Mouse (Mus musculus) heart, embryonic 13.5 days (tissue): ENCODE data around the gene Usf3. TPM values are rescaled to one million over a fixed set of nuclear protein-coding genes. Genes with fewer than 3 reads are reported as not detected.

Experiments
- ATAC-seq: fragments of 200-750 bp; cut with Nextera tagmentation; 2 replicates; pipeline ENCODE4 v1.8.0; 2017; ENCODE audit warnings: moderate TSS enrichment; ENCODE audit not compliant: insufficient number of reproducible peaks, low FRiP score, low TSS enrichment; ENCODE audit errors: extremely low read depth
- H3K27ac ChIP-seq: fragments of 300-500 bp; sonication (generic); replicated peaks from 2 replicates; pipeline ENCODE4 v1.5.1; 2015; ENCODE audit warnings: moderate library complexity, mild to moderate bottlenecking, inconsistent platforms
- H3K27me3 ChIP-seq: fragments of 300-500 bp; sonication (generic); replicated peaks from 2 replicates; pipeline ENCODE4 v1.6.1; 2015; ENCODE audit warnings: mild to moderate bottlenecking, inconsistent platforms
- H3K36me3 ChIP-seq: fragments of 300-500 bp; sonication (generic); 2 replicates; pipeline ENCODE4 v1.6.1; 2015; ENCODE audit warnings: mild to moderate bottlenecking, inconsistent platforms
- H3K4me1 ChIP-seq: fragments of 300-500 bp; sonication (generic); 2 replicates; pipeline ENCODE4 v1.6.1; 2015; ENCODE audit warnings: inconsistent platforms
- H3K4me2 ChIP-seq: fragments of 300-500 bp; sonication (generic); 2 replicates; pipeline ENCODE4 v1.6.1; 2015; ENCODE audit warnings: inconsistent platforms, mild to moderate bottlenecking, moderate library complexity
- H3K4me3 ChIP-seq: fragments of 300-500 bp; sonication (generic); 2 replicates; pipeline ENCODE4 v1.5.1; 2015; ENCODE audit warnings: moderate library complexity, mild to moderate bottlenecking, inconsistent platforms
- H3K9ac ChIP-seq: fragments of 300-500 bp; sonication (generic); 2 replicates; pipeline ENCODE4 v1.6.1; 2015; ENCODE audit warnings: inconsistent platforms, mild to moderate bottlenecking, moderate library complexity
- H3K9me3 ChIP-seq: fragments of 300-500 bp; sonication (generic); 2 replicates; pipeline ENCODE4 v1.6.1; 2016; ENCODE audit warnings: inconsistent platforms
- WGBS: fragments of 180-500 bp; shearing (Covaris S2); methylation state at CpG from one replicate; pipeline ENCODE4 v1.1.7; 2015; ENCODE audit warnings: mixed read lengths; 5-methylcytosine and 5-hydroxymethylcytosine counted together
- polyA plus RNA-seq: library from polyadenylated mRNA; unstranded; fragments of >200 nt; fragmentation: Nextera tagmentation; extraction: Ambion mirVana; gene quantifications from 2 replicates; pipeline ENCODE4 v1.2.1, GENCODE M21; 2015

Usf3 gene
- polyA plus RNA-seq, result 1.8 and 1.9 TPM in 2 replicates

GRCm38 (mm10) chr16:44173155-44173941, at the start of gene Usf3:
Usf3 (plus strand) TSS chr16:44173246.
- Histone ChIP-seq H3K4me1 (peaks cover 28% of the 10 kb centered on the region), H3K9me3 (no peaks in the 10 kb centered on the region), H3K27ac (peak within 1 kb of the TSS; percentile 99), H3K4me2 (peak within 1 kb of the TSS; percentile 77), H3K9ac (peak within 1 kb of the TSS; percentile 98), H3K4me3 (peak within 1 kb of the TSS; percentile 86), H3K27me3 (no peaks in the 10 kb centered on the region), H3K36me3 (0 out of 2 replicates have a peak, but pooled peaks cover 1% of the 10 kb centered on the region)
- under 1% methylated on average over 60 of the region's 77 CpGs for WGBS
- ATAC-seq, result peak; percentile 74

GRCm38 (mm10) chr16:44123786-44124185, 49.3 kb upstream of the Usf3 start:
- ATAC-seq, result no peak
- Histone ChIP-seq H3K9ac (no peak overlapping the region), H3K36me3 (no peaks in the 10 kb centered on the region), H3K4me3 (no peak overlapping the region), H3K27me3 (no peaks in the 10 kb centered on the region), H3K27ac (no peak overlapping the region), H3K4me2 (no peak overlapping the region), H3K9me3 (no peaks in the 10 kb centered on the region), H3K4me1 (peaks cover 19% of the 10 kb centered on the region)
- WGBS, result 66% methylated on average over 2 of the region's 2 CpGs

- Histone ChIP-seq H3K4me3 (no peak overlapping the region), H3K4me2 (no peak overlapping the region), H3K9me3 (no peaks in the 10 kb centered on the region), H3K27ac (no peak overlapping the region), H3K27me3 (no peaks in the 10 kb centered on the region), H3K36me3 (no peaks in the 10 kb centered on the region), H3K9ac (no peak overlapping the region), H3K4me1 (peaks cover 19% of the 10 kb centered on the region)
- 70% methylated on average over 1 of the region's 1 CpGs for WGBS
- ATAC-seq, result no peak
These were observed 48.3 kb upstream of the Usf3 start for GRCm38 (mm10) chr16:44124713-44125112.

GRCm38 (mm10) chr16:44125436-44125835, 47.6 kb upstream of the Usf3 start:
- WGBS, result 80% methylated on average over 2 of the region's 2 CpGs
- Histone ChIP-seq H3K4me3 (no peak overlapping the region), H3K4me1 (peaks cover 19% of the 10 kb centered on the region), H3K27ac (no peak overlapping the region), H3K4me2 (no peak overlapping the region), H3K9ac (no peak overlapping the region), H3K27me3 (no peaks in the 10 kb centered on the region), H3K9me3 (no peaks in the 10 kb centered on the region), H3K36me3 (no peaks in the 10 kb centered on the region)
- ATAC-seq, result no peak

- Histone ChIP-seq H3K4me1 (peaks cover 19% of the 10 kb centered on the region), H3K36me3 (no peaks in the 10 kb centered on the region), H3K9ac (no peak overlapping the region), H3K27ac (no peak overlapping the region; the same call in 1 of the 2 replicates), H3K9me3 (no peaks in the 10 kb centered on the region), H3K4me2 (no peak overlapping the region), H3K4me3 (no peak overlapping the region), H3K27me3 (no peaks in the 10 kb centered on the region)
- 55% methylated on average over 4 of the region's 4 CpGs for WGBS
- ATAC-seq, result no peak
These were observed 46.6 kb upstream of the Usf3 start for GRCm38 (mm10) chr16:44126437-44126836.

- H3K4me2 ChIP-seq, result no peak overlapping the region
- no peaks in the 10 kb centered on the region for H3K27me3 ChIP-seq
- no peaks in the 10 kb centered on the region for H3K9me3 ChIP-seq
- 77% methylated on average over 4 of the region's 4 CpGs for WGBS
- H3K4me1 ChIP-seq, result peaks cover 6% of the 10 kb centered on the region
- no peak overlapping the region for H3K27ac ChIP-seq
- no peak overlapping the region for H3K9ac ChIP-seq
- ATAC-seq, result no peak
- no peak overlapping the region for H3K4me3 ChIP-seq
- no peaks in the 10 kb centered on the region for H3K36me3 ChIP-seq
These were observed 40.7 kb upstream of the Usf3 start for GRCm38 (mm10) chr16:44132300-44132699.

GRCm38 (mm10) chr16:44133187-44133586, 39.9 kb upstream of the Usf3 start:
- 78% methylated on average over 3 of the region's 3 CpGs for WGBS
- Histone ChIP-seq H3K36me3 (no peaks in the 10 kb centered on the region), H3K4me1 (peaks cover 14% of the 10 kb centered on the region), H3K9ac (no peak overlapping the region), H3K27me3 (no peaks in the 10 kb centered on the region), H3K4me3 (no peak overlapping the region), H3K9me3 (no peaks in the 10 kb centered on the region), H3K27ac (no peak overlapping the region), H3K4me2 (no peak overlapping the region)
- no peak for ATAC-seq

GRCm38 (mm10) chr16:44136511-44137021, 36.5 kb upstream of the Usf3 start:
- ATAC-seq, result no peak
- Histone ChIP-seq H3K9ac (no peak overlapping the region), H3K4me3 (no peak overlapping the region), H3K27ac (no peak overlapping the region), H3K4me2 (no peak overlapping the region), H3K9me3 (no peaks in the 10 kb centered on the region), H3K27me3 (no peaks in the 10 kb centered on the region), H3K36me3 (no peaks in the 10 kb centered on the region), H3K4me1 (peaks cover 21% of the 10 kb centered on the region)
- WGBS, result 81% methylated on average over 6 of the region's 6 CpGs

- H3K27ac ChIP-seq, result peak overlapping the region; percentile 99
- H3K9me3 ChIP-seq, result no peaks in the 10 kb centered on the region
- H3K9ac ChIP-seq, result peak overlapping the region; percentile 96
- ATAC-seq, result no peak
- H3K4me2 ChIP-seq, result peak overlapping the region; percentile 92
- H3K4me1 ChIP-seq, result peaks cover 19% of the 10 kb centered on the region
- H3K4me3 ChIP-seq, result peak overlapping the region; percentile 94
- H3K36me3 ChIP-seq, result no peaks in the 10 kb centered on the region
- under 1% methylated on average over 24 of the region's 24 CpGs for WGBS
- H3K27me3 ChIP-seq, result no peaks in the 10 kb centered on the region
These were observed 34.6 kb upstream of the Usf3 start for GRCm38 (mm10) chr16:44138377-44138978.

- H3K4me2 ChIP-seq, result peak overlapping the region; percentile 92
- no peaks in the 10 kb centered on the region for H3K27me3 ChIP-seq
- peak overlapping the region; percentile 96 for H3K9ac ChIP-seq
- H3K27ac ChIP-seq, result peak overlapping the region; percentile 99
- no peaks in the 10 kb centered on the region for H3K9me3 ChIP-seq
- no peaks in the 10 kb centered on the region for H3K36me3 ChIP-seq
- peaks cover 17% of the 10 kb centered on the region for H3K4me1 ChIP-seq
- under 1% methylated on average over 25 of the region's 25 CpGs for WGBS
- peak overlapping the region; percentile 94 for H3K4me3 ChIP-seq
- ATAC-seq, result peak; percentile 81
These were observed 34.0 kb upstream of the Usf3 start for GRCm38 (mm10) chr16:44138979-44139535.

GRCm38 (mm10) chr16:44139536-44140185, 33.4 kb upstream of the Usf3 start, which contains the start of the genes Atp6v1a and Naa50:
Atp6v1a (minus strand) TSS chr16:44139705.
Naa50 (plus strand) TSS chr16:44139830.
- H3K4me2 ChIP-seq, result peak within 1 kb of the TSS; percentile 92
- H3K4me1 ChIP-seq, result peaks cover 17% of the 10 kb centered on the region
- H3K27me3 ChIP-seq, result no peaks in the 10 kb centered on the region
- ATAC-seq, result peak; percentile 89
- H3K36me3 ChIP-seq, result no peaks in the 10 kb centered on the region
- peak within 1 kb of the TSS; percentile 99 for H3K27ac ChIP-seq
- peak within 1 kb of the TSS; percentile 94 for H3K4me3 ChIP-seq
- peak within 1 kb of the TSS; percentile 98 for H3K9ac ChIP-seq
- WGBS, result under 1% methylated on average over 69 of the region's 71 CpGs
- H3K9me3 ChIP-seq, result no peaks in the 10 kb centered on the region
